Mouse (Mus musculus): ENCODE measurements around the gene Mageb18.

- no peak for TF ChIP-seq CTCF (conservative IDR thresholded peaks at IDR 0.05; ENCODE audit: low read length)
- no peak for TF ChIP-seq NANOG (IDR thresholded peaks at IDR 0.05; ENCODE audit: borderline replicate concordance, low read length)
- TF ChIP-seq POU5F1 (IDR thresholded peaks at IDR 0.05; ENCODE audit: borderline replicate concordance, low read length) = no peak
Measured at GRCm38 (mm10) chrX:92610466-92610865, 11.1 kb upstream of the Mageb18 start.
